Mouse (Mus musculus) stomach, embryonic 15.5 days (tissue): ENCODE results near the gene Mob1b. TPM values are rescaled to one million over a fixed set of nuclear protein-coding genes. Genes with fewer than 3 reads are reported as not detected.

ENCODE experiments used
- ATAC-seq: fragments of 200-750 bp; cut with Nextera tagmentation; 2 replicates; pipeline ENCODE4 v1.8.0; 2017; ENCODE audit warnings: low read depth, moderate number of reproducible peaks, moderate TSS enrichment; ENCODE audit not compliant: insufficient read depth, low FRiP score
- H3K27ac ChIP-seq: fragments of 300-500 bp; sonication (generic); 2 replicates; pipeline ENCODE4 v1.5.1; 2015; ENCODE audit warnings: mild to moderate bottlenecking, inconsistent platforms
- H3K27me3 ChIP-seq: fragments of 300-500 bp; sonication (generic); replicated peaks from 2 replicates; pipeline ENCODE4 v1.6.1; 2015; ENCODE audit warnings: inconsistent platforms
- H3K36me3 ChIP-seq: fragments of 300-500 bp; sonication (generic); 2 replicates; pipeline ENCODE4 v1.6.1; 2015; ENCODE audit warnings: inconsistent platforms
- H3K4me1 ChIP-seq: fragments of 300-500 bp; sonication (generic); 2 replicates; pipeline ENCODE4 v1.6.1; 2015; ENCODE audit warnings: inconsistent platforms
- H3K4me2 ChIP-seq: fragments of 300-500 bp; sonication (generic); 2 replicates; pipeline ENCODE4 v1.6.1; 2015; ENCODE audit warnings: mild to moderate bottlenecking, inconsistent platforms
- H3K4me3 ChIP-seq: fragments of 300-500 bp; sonication (generic); replicated peaks from 2 replicates; pipeline ENCODE4 v1.5.1; 2015; ENCODE audit warnings: inconsistent platforms
- H3K9ac ChIP-seq: fragments of 300-500 bp; sonication (generic); 2 replicates; pipeline ENCODE4 v1.6.1; 2015; ENCODE audit warnings: inconsistent platforms
- H3K9me3 ChIP-seq: fragments of 300-500 bp; sonication (generic); 2 replicates; pipeline ENCODE4 v1.6.1; 2016; ENCODE audit warnings: inconsistent platforms
- WGBS: fragments of 180-500 bp; shearing (Covaris S2); methylation state at CpG from one replicate; pipeline ENCODE4 v1.1.7; 2015; 5-methylcytosine and 5-hydroxymethylcytosine counted together
- polyA plus RNA-seq: library from polyadenylated mRNA; unstranded; fragments of >200 nt; fragmentation: Nextera tagmentation; extraction: Ambion mirVana; gene quantifications from 2 replicates; pipeline ENCODE4 v1.2.1, GENCODE M21; 2015

Gene Mob1b
- 11.7 and 12.9 TPM in 2 replicates for polyA plus RNA-seq

- ATAC-seq: peak; percentile 93
Measured at GRCm38 (mm10) chr5:88720116-88721002, at the start of gene Mob1b. Gene Mob1b (plus strand): TSS chr5:88720855.

GRCm38 (mm10) chr5:88674703-88675442 is 45.8 kb upstream of the Mob1b start:
- Histone ChIP-seq H3K4me3 (peak overlapping the region; percentile 95), H3K9me3 (no peaks in the 10 kb centered on the region), H3K27me3 (no peaks in the 10 kb centered on the region), H3K4me1 (peaks cover 12% of the 10 kb centered on the region; the same call in 1 of the 2 replicates), H3K27ac (peak overlapping the region; percentile 97), H3K4me2 (peak overlapping the region; percentile 67), H3K36me3 (peaks cover 5% of the 10 kb centered on the region; the same call in 1 of the 2 replicates), H3K9ac (peak overlapping the region; percentile 76)
- ATAC-seq: no peak; the same call in 1 of the 2 replicates
- under 1% methylated on average over 26 of the region's 47 CpGs for WGBS

More at GRCm38 (mm10) chr5:88720116-88721002, at the start of gene Mob1b:
- no peaks in the 10 kb centered on the region for H3K9me3 ChIP-seq
- peak within 1 kb of the TSS; percentile 96 for H3K9ac ChIP-seq
- H3K36me3 ChIP-seq: no peaks in the 10 kb centered on the region
- WGBS: 1% methylated on average over 53 of the region's 54 CpGs
- peaks cover 21% of the 10 kb centered on the region for H3K4me1 ChIP-seq
- peak within 1 kb of the TSS; percentile 98 for H3K4me3 ChIP-seq
- peak within 1 kb of the TSS; percentile 97 for H3K27ac ChIP-seq
- no peaks in the 10 kb centered on the region for H3K27me3 ChIP-seq
- H3K4me2 ChIP-seq: peak within 1 kb of the TSS; percentile 91

DNA sequence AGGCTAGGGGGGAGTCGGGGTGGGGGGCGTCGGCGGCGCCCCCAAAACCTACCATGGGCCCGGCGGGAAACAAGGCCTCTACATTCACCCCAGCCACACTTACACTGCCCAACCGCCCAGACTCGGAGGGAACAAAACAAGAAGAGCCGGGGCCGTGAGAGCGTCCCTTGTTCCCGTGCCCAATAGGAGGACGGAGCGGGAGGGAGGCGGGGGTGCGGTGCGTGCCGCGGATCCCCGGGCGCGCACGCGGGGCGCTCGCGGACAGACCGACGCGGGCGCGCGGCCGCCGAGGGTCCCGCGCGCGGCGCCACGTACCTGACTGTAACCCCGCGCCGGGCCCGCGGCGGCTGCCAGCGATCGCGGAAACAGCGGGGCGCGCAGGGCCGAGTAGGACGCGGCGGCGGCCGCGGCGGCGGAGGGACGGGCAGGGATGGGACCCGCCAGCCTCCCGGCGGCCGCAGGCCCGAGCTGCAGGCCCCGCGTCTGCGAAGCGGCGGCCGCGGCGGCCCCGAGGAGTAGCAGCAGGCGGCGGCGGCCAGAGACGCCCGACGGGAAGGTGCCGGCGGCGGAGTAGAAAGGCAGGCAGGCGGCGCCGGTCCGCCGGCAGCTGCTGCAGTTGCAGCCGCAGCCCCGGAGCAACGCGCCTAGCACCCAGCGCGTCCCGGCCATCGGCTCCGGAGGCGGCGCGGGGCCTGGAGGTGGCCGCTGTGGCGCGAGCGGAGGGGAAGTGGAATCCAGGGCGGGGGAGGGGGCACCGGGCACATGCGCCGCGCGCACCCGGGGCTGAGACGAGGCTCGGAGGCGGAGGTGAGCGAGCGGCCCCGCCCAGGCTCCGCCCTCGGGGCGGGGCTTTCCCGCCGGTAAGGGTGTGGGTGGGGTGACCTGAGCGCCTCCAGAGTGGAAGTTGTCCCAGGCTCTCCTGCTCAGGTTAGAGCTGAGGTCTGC is 44.9 kb upstream of the Mob1b start, which contains the start of gene Grsf1:
Grsf1 (minus strand) TSS at position 729 of the 945 bp plus-strand sequence.
- peak within 1 kb of the TSS; percentile 67 for H3K4me2 ChIP-seq
- ATAC-seq: peak; percentile 95
- H3K4me3 ChIP-seq: peak within 1 kb of the TSS; percentile 95
- H3K9me3 ChIP-seq: no peaks in the 10 kb centered on the region
- peak within 1 kb of the TSS; percentile 97 for H3K27ac ChIP-seq
- WGBS: under 1% methylated on average over 118 of the region's 127 CpGs
- peak within 1 kb of the TSS; percentile 76 for H3K9ac ChIP-seq
- no peaks in the 10 kb centered on the region for H3K27me3 ChIP-seq
- peaks cover 5% of the 10 kb centered on the region; the same call in 1 of the 2 replicates for H3K36me3 ChIP-seq
- H3K4me1 ChIP-seq: peaks cover 12% of the 10 kb centered on the region; the same call in 1 of the 2 replicates

DNA sequence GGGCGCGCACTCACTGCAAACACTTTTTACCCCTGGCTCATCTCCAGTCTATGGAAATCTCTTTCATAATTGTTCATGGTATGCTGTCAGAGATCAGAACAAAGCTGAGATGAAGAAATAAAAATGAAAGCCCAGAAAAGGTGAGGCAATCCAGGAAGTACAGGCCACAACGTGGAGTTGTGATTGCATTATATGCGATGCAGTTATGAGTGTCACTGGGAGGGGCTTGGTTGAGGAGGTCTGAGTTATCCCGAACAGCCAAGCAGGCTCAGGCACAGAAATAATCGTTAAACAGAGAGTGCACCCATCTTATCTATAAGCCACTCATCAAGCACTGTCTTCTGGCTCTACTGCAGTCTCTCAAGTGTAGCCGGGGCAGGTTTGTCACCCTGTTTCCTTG is 41.7 kb upstream of the Mob1b start:
- H3K9ac ChIP-seq: no peak overlapping the region
- no peaks in the 10 kb centered on the region for H3K36me3 ChIP-seq
- no peak for ATAC-seq
- H3K27ac ChIP-seq: peak overlapping the region; percentile 26; the same call in 1 of the 2 replicates
- no peaks in the 10 kb centered on the region for H3K9me3 ChIP-seq
- H3K4me1 ChIP-seq: peaks cover 6% of the 10 kb centered on the region; the same call in 1 of the 2 replicates
- peak overlapping the region; percentile 19; the same call in 1 of the 2 replicates for H3K4me2 ChIP-seq
- no peak overlapping the region for H3K4me3 ChIP-seq
- 34% methylated on average over 7 of the region's 7 CpGs for WGBS
- no peaks in the 10 kb centered on the region for H3K27me3 ChIP-seq

DNA sequence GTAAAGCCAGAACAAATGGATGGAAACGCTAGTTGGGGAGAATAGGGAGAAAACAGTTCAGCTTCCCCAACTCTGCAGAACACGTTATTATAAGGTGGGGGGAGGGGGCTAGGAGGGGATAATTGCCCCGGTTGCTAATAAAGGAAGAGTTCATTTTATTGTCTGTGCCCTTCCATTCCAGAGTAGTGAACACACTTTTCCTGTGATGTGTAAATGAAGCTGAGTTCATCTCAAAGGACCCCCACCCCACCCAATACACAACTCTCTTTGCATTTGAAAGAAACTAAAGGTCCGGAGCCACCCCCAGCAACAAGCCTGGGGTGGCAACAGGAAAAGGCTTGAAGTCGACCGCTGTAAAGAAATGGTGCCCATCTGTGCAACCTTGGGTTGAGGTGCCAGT is 41.3 kb upstream of the Mob1b start:
- Histone ChIP-seq H3K9me3 (no peaks in the 10 kb centered on the region), H3K4me2 (peak overlapping the region; percentile 19; the same call in 1 of the 2 replicates), H3K36me3 (no peaks in the 10 kb centered on the region), H3K9ac (no peak overlapping the region), H3K27me3 (no peaks in the 10 kb centered on the region), H3K4me3 (no peak overlapping the region), H3K27ac (no peak overlapping the region), H3K4me1 (peaks cover 4% of the 10 kb centered on the region; the same call in 1 of the 2 replicates)
- WGBS: 26% methylated on average over 6 of the region's 6 CpGs
- ATAC-seq: no peak

GRCm38 (mm10) chr5:88680567-88680966 is 40.1 kb upstream of the Mob1b start:
- ATAC-seq: no peak
- no peak overlapping the region for H3K27ac ChIP-seq
- H3K4me3 ChIP-seq: no peak overlapping the region
- no peak overlapping the region for H3K9ac ChIP-seq
- H3K4me2 ChIP-seq: no peak overlapping the region
- no peaks in the 10 kb centered on the region for H3K9me3 ChIP-seq
- no peaks in the 10 kb centered on the region for H3K36me3 ChIP-seq
- H3K27me3 ChIP-seq: no peaks in the 10 kb centered on the region
- 85% methylated on average over 6 of the region's 6 CpGs for WGBS
- no peaks in the 10 kb centered on the region for H3K4me1 ChIP-seq

GRCm38 (mm10) chr5:88683706-88684105 is 36.9 kb upstream of the Mob1b start:
- H3K27ac ChIP-seq: no peak overlapping the region
- WGBS: 78% methylated on average over 9 of the region's 9 CpGs
- no peaks in the 10 kb centered on the region for H3K27me3 ChIP-seq

DNA sequence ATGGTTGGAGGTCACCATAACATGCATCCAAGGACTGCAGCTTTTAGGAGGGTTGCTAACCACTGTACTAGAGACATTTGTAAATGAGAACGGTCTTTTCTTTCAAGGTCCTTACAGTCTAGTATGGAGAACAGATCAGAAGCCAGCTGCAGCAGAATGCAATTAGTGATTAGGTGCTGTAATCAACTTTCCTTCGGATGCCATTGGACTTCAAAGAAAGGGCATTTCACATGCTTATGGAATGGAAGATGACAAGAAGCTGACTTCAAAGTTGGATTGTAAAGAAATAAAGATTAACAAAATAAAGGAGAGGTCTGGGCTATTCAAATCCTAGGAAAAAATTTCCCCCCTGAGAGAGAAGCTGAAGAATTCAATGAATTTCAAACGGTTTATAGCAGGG is 36.4 kb upstream of the Mob1b start:
- no peak for ATAC-seq
- Histone ChIP-seq H3K4me1 (no peaks in the 10 kb centered on the region), H3K9me3 (no peaks in the 10 kb centered on the region), H3K4me2 (no peak overlapping the region), H3K27me3 (no peaks in the 10 kb centered on the region), H3K36me3 (no peaks in the 10 kb centered on the region), H3K27ac (no peak overlapping the region), H3K4me3 (no peak overlapping the region), H3K9ac (no peak overlapping the region)
- 27% methylated on average over 3 of the region's 3 CpGs for WGBS

More at GRCm38 (mm10) chr5:88683706-88684105, 36.9 kb upstream of the Mob1b start:
- Histone ChIP-seq H3K36me3 (no peaks in the 10 kb centered on the region), H3K9ac (no peak overlapping the region), H3K4me1 (no peaks in the 10 kb centered on the region), H3K4me2 (no peak overlapping the region), H3K9me3 (no peaks in the 10 kb centered on the region), H3K4me3 (no peak overlapping the region)
- no peak for ATAC-seq

DNA sequence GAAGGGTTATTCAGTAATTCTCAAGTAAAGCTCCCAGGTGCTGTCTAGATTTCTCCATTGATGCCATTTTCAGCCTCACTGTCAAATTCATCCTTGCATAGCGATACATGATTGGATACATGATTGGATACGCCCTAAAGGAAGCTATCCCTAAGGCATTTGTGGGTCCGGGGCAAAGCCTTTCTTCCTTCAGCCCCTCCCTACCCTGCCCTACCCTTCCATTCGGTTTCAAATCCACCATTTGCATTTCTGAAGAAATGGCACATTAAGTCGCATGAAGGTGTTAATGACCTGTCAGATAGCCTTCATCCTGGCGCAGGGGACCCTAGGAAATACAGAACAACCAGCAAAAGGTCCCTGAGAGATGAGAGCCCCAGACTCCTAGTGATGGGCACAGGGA is 35.3 kb upstream of the Mob1b start:
- Histone ChIP-seq H3K9me3 (no peaks in the 10 kb centered on the region), H3K4me2 (no peak overlapping the region), H3K27me3 (no peaks in the 10 kb centered on the region), H3K9ac (no peak overlapping the region), H3K36me3 (no peaks in the 10 kb centered on the region), H3K4me1 (no peaks in the 10 kb centered on the region), H3K4me3 (no peak overlapping the region), H3K27ac (no peak overlapping the region)
- 16% methylated on average over 6 of the region's 6 CpGs for WGBS
- ATAC-seq: no peak

DNA sequence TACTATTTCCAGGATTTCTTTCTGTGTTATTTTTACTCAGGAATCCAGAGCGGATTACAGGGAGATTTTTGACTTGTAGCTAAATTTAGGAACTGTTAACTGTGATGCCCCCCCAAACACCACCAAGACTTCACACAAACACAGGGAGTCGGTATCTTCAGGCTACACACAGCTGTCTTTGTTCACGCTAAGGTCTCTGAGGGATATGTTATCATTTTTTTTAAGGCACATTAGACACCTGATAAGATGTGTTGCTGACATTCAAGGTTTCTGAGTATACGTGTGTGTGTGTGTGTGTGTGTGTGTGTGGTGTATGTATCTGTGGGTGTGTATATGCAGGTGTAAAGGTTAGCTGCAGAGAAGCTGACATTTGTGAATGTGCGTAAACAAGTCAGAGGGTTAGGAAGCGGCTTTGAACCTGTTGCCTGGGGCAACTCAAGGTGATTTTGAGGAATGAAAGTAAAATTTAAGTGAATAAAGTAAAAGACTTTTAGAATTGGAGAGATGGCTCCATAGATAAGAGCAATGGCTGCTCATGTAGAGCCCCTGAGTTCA is 34.8 kb upstream of the Mob1b start:
- H3K9ac ChIP-seq: no peak overlapping the region
- no peaks in the 10 kb centered on the region for H3K36me3 ChIP-seq
- WGBS: 50% methylated on average over 6 of the region's 6 CpGs
- H3K4me2 ChIP-seq: no peak overlapping the region
- no peak for ATAC-seq
- H3K4me1 ChIP-seq: no peaks in the 10 kb centered on the region
- H3K27me3 ChIP-seq: no peaks in the 10 kb centered on the region
- no peak overlapping the region for H3K4me3 ChIP-seq
- no peaks in the 10 kb centered on the region for H3K9me3 ChIP-seq
- no peak overlapping the region for H3K27ac ChIP-seq

DNA sequence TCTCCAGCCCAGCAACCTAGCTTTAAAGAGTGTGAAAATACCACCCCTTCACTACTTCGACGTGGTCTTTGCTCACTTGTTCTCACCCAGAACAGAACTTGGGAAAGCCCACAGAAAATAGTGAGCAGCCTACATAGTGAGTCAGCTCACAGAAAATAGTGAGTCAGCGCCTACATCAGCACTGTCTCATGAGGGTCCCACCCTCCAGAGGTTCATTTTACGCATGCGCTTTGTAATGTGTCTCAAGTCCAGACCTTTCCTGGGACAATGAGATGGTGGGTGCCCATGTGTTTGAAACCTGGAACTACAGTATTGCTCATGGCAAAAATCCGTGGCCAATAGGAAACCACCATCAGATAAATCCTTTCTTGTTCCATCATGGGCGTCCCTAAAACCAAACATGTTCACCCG is 32.7 kb upstream of the Mob1b start:
- no peaks in the 10 kb centered on the region for H3K36me3 ChIP-seq
- H3K27ac ChIP-seq: no peak overlapping the region
- no peak overlapping the region for H3K9ac ChIP-seq
- no peaks in the 10 kb centered on the region for H3K4me1 ChIP-seq
- no peaks in the 10 kb centered on the region for H3K9me3 ChIP-seq
- ATAC-seq: no peak
- H3K4me3 ChIP-seq: no peak overlapping the region
- 75% methylated on average over 8 of the region's 8 CpGs for whole genome bisulfite sequencing
- H3K4me2 ChIP-seq: no peak overlapping the region
- H3K27me3 ChIP-seq: no peaks in the 10 kb centered on the region
